Mouse (Mus musculus) 3134 (cell line): ENCODE measurements around the gene Taf1.

Experiments used
- DNase-seq: peaks from one replicate; pipeline ENCODE4 v3.0.0-alpha.2; 2011; ENCODE audit warnings: low spot score; ENCODE audit not compliant: insufficient read length; ENCODE audit errors: extremely low read depth

Taf1 gene

GRCm38 (mm10) chrX:101646621-101647020, 114.1 kb downstream of the Taf1 start:
- DNase-seq = no peak
